Mouse (Mus musculus) CD8-positive naive resting alpha-beta T cell, adult 57 days (primary cell): ENCODE measurements around the gene Cgnl1. TPM values are rescaled to one million over a fixed set of nuclear protein-coding genes. Genes with fewer than 3 reads are reported as not detected.

Experiments
- total RNA-seq: library from RNA; stranded (reverse); gene quantifications from one replicate; pipeline ENCODE4 v1.2.4, GENCODE M21; 2023

Cgnl1 gene
- total RNA-seq: 0.15 TPM

DNA sequence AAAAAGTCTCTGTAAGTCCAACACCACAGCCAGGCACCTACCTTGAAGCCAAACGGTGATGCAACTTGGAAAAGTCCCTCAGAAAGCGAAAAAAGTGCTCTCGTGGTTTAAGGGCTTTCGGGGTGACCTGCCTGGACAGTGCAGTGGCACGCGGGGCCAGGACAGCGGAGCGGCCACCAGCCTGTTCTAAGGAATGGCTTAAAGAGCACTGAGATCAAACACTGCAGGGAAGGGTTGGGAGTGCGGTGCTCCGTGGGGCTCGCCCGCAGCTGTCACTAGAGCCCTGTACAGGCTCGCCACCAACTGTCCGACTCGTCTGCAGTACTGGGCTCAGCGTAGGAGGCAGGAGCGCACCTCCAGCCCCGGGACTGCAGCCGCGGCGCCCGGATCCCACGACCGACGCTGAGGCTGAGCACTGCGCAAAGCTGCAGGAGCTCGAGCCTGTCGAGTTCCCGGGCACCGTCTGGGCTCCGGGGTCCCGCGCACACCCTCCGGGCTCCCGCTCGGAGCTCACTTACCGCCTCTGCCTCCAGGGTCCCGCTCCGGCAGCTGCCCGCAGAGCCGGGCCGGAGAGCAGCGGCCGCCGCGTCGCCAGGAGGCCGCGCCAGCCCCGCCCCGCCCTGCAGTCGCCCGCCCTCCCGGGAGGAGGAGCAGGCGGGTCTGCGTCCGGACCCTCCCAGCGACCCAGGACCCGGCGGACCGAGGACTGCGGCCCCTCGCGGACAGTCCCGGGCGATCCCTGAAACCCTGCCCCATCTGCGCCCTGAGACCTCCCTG is at the start of gene Cgnl1:
TSS of gene Cgnl1 (minus strand) at position 612 of the 777 bp plus-strand sequence.

DNA sequence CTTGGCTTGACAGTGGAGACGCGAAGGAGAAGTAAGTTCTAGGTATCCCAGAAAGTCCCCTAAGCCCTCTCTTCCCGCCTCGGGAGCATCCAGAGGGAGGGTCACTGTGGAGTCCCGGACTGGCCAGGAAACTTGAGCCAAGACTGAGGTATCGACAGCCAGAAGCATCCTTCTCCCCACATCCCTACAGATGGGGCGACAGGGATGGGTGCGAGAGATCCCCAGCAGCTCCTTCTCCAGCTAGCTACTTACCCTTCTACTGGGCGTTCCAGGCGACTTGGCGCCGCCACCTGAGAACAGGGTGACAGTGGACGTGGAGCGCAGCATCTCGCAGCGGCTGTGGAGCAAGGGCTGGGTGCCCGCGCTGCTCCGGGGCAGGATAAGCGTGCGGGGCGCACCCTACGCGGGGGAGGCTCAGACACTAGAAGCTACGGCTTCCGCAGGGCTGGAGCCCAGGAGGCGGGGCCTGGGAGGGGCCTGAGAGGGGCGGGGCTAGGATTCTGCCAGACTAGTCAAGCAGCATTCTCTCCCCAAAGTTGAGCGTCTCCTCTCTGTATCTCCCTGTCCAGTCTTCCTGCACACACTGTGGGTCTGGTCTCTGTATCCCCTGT is 179.4 kb downstream of the Cgnl1 start, which contains the start of gene Myzap:
TSS of gene Myzap (minus strand) at position 423 of the 611 bp plus-strand sequence.

Other genes starting within 250 kb of the Cgnl1 start
- gene Myzap, start 179.2 kb downstream of the Cgnl1 start, total RNA-seq: 0.80 TPM